Mouse (Mus musculus) embryonic facial prominence, embryonic 12.5 days (tissue): ENCODE measurements around the gene Gabpa. TPM values are rescaled to one million over a fixed set of nuclear protein-coding genes. Genes with fewer than 3 reads are reported as not detected.

Source experiments
- ATAC-seq: fragments of 200-750 bp; cut with Nextera tagmentation; 2 replicates; pipeline ENCODE4 v1.8.0; 2017; ENCODE audit not compliant: insufficient number of reproducible peaks, insufficient read depth, low FRiP score, low TSS enrichment
- H3K27ac ChIP-seq: fragments of 300-500 bp; sonication (generic); 2 replicates; pipeline ENCODE4 v1.5.1; 2016; ENCODE audit warnings: mild to moderate bottlenecking
- H3K27me3 ChIP-seq: fragments of 300-500 bp; sonication (generic); 2 replicates; pipeline ENCODE4 v1.6.1; 2016; ENCODE audit warnings: mild to moderate bottlenecking, moderate library complexity
- H3K36me3 ChIP-seq: fragments of 300-500 bp; sonication (generic); 2 replicates; pipeline ENCODE4 v1.6.1; 2016; ENCODE audit warnings: mild to moderate bottlenecking
- H3K4me1 ChIP-seq: fragments of 300-500 bp; sonication (generic); 2 replicates; pipeline ENCODE4 v1.6.1; 2016
- H3K4me2 ChIP-seq: fragments of 300-500 bp; sonication (generic); replicated peaks from 2 replicates; pipeline ENCODE4 v1.6.1; 2016; ENCODE audit warnings: mild to moderate bottlenecking, moderate library complexity
- H3K4me3 ChIP-seq: fragments of 300-500 bp; sonication (generic); 2 replicates; pipeline ENCODE4 v1.5.1; 2016; ENCODE audit warnings: mild to moderate bottlenecking
- H3K9ac ChIP-seq: fragments of 300-500 bp; sonication (generic); 2 replicates; pipeline ENCODE4 v1.6.1; 2016; ENCODE audit warnings: mild to moderate bottlenecking, moderate library complexity
- H3K9me3 ChIP-seq: fragments of 300-500 bp; sonication (generic); 2 replicates; pipeline ENCODE4 v1.6.1; 2016; ENCODE audit warnings: mild to moderate bottlenecking, moderate library complexity
- WGBS: fragments of 180-500 bp; shearing (Covaris S2); methylation state at CpG from one replicate; pipeline ENCODE4 v1.1.7; 2016; 5-methylcytosine and 5-hydroxymethylcytosine counted together
- polyA plus RNA-seq: library from polyadenylated mRNA; unstranded; fragments of >200 nt; fragmentation: Nextera tagmentation; extraction: Ambion mirVana; gene quantifications from 2 replicates; pipeline ENCODE4 v1.2.1, GENCODE M21; 2016

The Gabpa gene
- polyA plus RNA-seq, result 39.2 and 41.7 TPM in 2 replicates

- peaks cover 14% of the 10 kb centered on the region for H3K4me1 ChIP-seq
- no peaks in the 10 kb centered on the region for H3K27me3 ChIP-seq
- H3K4me3 ChIP-seq, result peak within 1 kb of the TSS; percentile 92
- peak within 1 kb of the TSS; percentile 95 for H3K9ac ChIP-seq
- peaks cover 33% of the 10 kb centered on the region for H3K36me3 ChIP-seq
- H3K27ac ChIP-seq, result peak within 1 kb of the TSS; percentile 96
- WGBS, result under 1% methylated on average over 52 of the region's 52 CpGs
- no peaks in the 10 kb centered on the region for H3K9me3 ChIP-seq
- ATAC-seq, result peak; percentile 96
- H3K4me2 ChIP-seq, result peak within 1 kb of the TSS; percentile 72
Measured at GRCm38 (mm10) chr16:84834745-84835440, at the start of gene Gabpa. Gene Gabpa (plus strand): TSS chr16:84834925.

DNA sequence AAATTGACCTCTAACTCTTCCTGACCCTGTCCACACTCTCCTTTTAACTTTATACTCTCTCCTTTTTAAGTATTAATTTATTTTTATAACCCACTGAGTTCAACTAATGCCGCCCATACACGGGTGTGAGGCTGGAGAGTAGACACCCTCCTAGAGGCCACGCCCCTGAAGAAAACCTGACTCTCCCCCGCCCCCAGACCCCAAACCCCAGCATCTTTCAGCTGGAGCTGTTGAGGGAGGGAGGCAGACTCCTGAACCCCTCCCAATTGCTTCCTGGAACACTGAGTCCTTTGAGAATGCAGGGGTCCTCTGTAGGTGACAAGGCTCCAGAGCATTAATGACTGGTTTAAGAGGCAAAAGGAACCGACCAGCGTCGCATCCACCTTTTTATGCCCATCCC is 49.8 kb upstream of the Gabpa start:
- Histone ChIP-seq H3K4me2 (no peak overlapping the region), H3K27me3 (no peaks in the 10 kb centered on the region), H3K4me3 (no peak overlapping the region), H3K27ac (no peak overlapping the region), H3K4me1 (no peaks in the 10 kb centered on the region), H3K36me3 (no peaks in the 10 kb centered on the region), H3K9ac (no peak overlapping the region), H3K9me3 (no peaks in the 10 kb centered on the region)
- WGBS, result 15% methylated on average over 7 of the region's 7 CpGs
- no peak for ATAC-seq

- H3K36me3 ChIP-seq, result no peaks in the 10 kb centered on the region
- no peak overlapping the region for H3K4me3 ChIP-seq
- ATAC-seq, result no peak
- H3K27ac ChIP-seq, result no peak overlapping the region
- no peaks in the 10 kb centered on the region for H3K27me3 ChIP-seq
- no peaks in the 10 kb centered on the region for H3K4me1 ChIP-seq
- H3K4me2 ChIP-seq, result no peak overlapping the region
- no peaks in the 10 kb centered on the region for H3K9me3 ChIP-seq
- 90% methylated on average over 2 of the region's 2 CpGs for WGBS
- H3K9ac ChIP-seq, result no peak overlapping the region
Measured at GRCm38 (mm10) chr16:84790595-84791165, 44.0 kb upstream of the Gabpa start.

GRCm38 (mm10) chr16:84793401-84793800 is 41.3 kb upstream of the Gabpa start:
- H3K4me2 ChIP-seq, result no peak overlapping the region
- no peaks in the 10 kb centered on the region for H3K9me3 ChIP-seq
- no peak overlapping the region for H3K9ac ChIP-seq
- 83% methylated on average over 14 of the region's 14 CpGs for WGBS
- no peaks in the 10 kb centered on the region for H3K27me3 ChIP-seq
- no peaks in the 10 kb centered on the region for H3K36me3 ChIP-seq
- H3K4me3 ChIP-seq, result no peak overlapping the region
- no peak overlapping the region for H3K27ac ChIP-seq
- no peak for ATAC-seq
- no peaks in the 10 kb centered on the region for H3K4me1 ChIP-seq

GRCm38 (mm10) chr16:84795337-84795736 is 39.4 kb upstream of the Gabpa start:
- Histone ChIP-seq H3K4me1 (no peaks in the 10 kb centered on the region), H3K27me3 (no peaks in the 10 kb centered on the region), H3K27ac (no peak overlapping the region), H3K4me2 (no peak overlapping the region), H3K4me3 (no peak overlapping the region), H3K36me3 (no peaks in the 10 kb centered on the region), H3K9ac (no peak overlapping the region), H3K9me3 (no peaks in the 10 kb centered on the region)
- WGBS, result 65% methylated on average over 3 of the region's 3 CpGs
- ATAC-seq, result no peak

DNA sequence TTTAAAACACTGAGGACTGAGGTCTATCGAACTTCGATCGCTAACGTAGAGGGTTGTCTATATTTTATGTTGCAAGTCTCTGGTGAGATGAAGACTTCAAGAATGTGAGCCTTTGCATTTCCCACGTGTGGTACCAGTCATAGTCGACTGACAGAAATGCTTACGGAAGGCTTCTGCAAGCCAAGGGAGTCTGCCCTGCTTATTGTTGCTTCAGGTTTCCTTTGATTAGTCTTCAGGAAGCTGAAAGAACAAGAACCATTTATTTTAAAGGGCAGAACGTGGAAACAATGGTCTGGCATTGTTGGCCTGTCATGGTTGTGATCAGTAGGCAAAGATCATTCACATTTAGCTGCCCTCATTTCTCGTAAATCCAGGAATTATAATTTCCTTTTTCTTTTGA is 38.0 kb upstream of the Gabpa start:
- Histone ChIP-seq H3K9me3 (no peaks in the 10 kb centered on the region), H3K27me3 (no peaks in the 10 kb centered on the region), H3K4me3 (no peak overlapping the region), H3K27ac (no peak overlapping the region), H3K4me2 (no peak overlapping the region), H3K4me1 (no peaks in the 10 kb centered on the region), H3K36me3 (no peaks in the 10 kb centered on the region), H3K9ac (no peak overlapping the region)
- WGBS, result 78% methylated on average over 9 of the region's 9 CpGs
- no peak for ATAC-seq

GRCm38 (mm10) chr16:84800038-84800437 is 34.7 kb upstream of the Gabpa start:
- no peak overlapping the region for H3K4me2 ChIP-seq
- H3K4me3 ChIP-seq, result no peak overlapping the region
- 95% methylated on average over 1 of the region's 2 CpGs for WGBS
- no peaks in the 10 kb centered on the region for H3K27me3 ChIP-seq
- no peaks in the 10 kb centered on the region for H3K36me3 ChIP-seq
- ATAC-seq, result no peak
- no peak overlapping the region for H3K27ac ChIP-seq
- no peaks in the 10 kb centered on the region for H3K4me1 ChIP-seq
- H3K9ac ChIP-seq, result no peak overlapping the region
- H3K9me3 ChIP-seq, result no peaks in the 10 kb centered on the region

DNA sequence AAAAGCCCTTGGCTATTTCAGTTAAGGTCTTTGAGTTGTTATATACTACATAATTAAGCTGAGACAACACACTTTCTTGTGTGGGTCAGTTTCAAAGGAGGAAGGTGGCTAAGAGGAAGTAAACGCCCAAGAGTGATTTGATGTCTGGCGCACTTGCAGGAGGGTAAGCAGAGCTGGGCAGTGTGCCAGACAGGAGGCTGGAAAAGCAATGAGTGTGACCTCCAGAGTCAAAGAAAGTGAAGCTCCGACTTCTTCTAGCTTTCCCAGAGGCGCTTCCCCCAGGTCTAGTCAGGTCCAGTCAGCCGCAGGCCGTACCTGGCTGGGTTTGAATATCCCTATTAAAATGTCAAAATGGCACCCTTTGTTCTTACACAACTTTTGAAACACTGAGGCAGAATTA is 32.5 kb upstream of the Gabpa start:
- Histone ChIP-seq H3K4me2 (no peak overlapping the region), H3K36me3 (no peaks in the 10 kb centered on the region), H3K4me3 (no peak overlapping the region), H3K4me1 (no peaks in the 10 kb centered on the region), H3K9me3 (no peaks in the 10 kb centered on the region), H3K27ac (no peak overlapping the region), H3K9ac (no peak overlapping the region), H3K27me3 (no peaks in the 10 kb centered on the region)
- ATAC-seq, result no peak
- WGBS, result 62% methylated on average over 6 of the region's 6 CpGs

- Histone ChIP-seq H3K36me3 (no peaks in the 10 kb centered on the region), H3K9ac (no peak overlapping the region), H3K4me1 (no peaks in the 10 kb centered on the region), H3K9me3 (peaks cover 5% of the 10 kb centered on the region; the same call in 1 of the 2 replicates), H3K4me2 (no peak overlapping the region), H3K27me3 (no peaks in the 10 kb centered on the region), H3K27ac (no peak overlapping the region), H3K4me3 (no peak overlapping the region)
- 91% methylated on average over 5 of the region's 5 CpGs for WGBS
- ATAC-seq, result no peak
Measured at GRCm38 (mm10) chr16:84804866-84805265, 29.9 kb upstream of the Gabpa start.

DNA sequence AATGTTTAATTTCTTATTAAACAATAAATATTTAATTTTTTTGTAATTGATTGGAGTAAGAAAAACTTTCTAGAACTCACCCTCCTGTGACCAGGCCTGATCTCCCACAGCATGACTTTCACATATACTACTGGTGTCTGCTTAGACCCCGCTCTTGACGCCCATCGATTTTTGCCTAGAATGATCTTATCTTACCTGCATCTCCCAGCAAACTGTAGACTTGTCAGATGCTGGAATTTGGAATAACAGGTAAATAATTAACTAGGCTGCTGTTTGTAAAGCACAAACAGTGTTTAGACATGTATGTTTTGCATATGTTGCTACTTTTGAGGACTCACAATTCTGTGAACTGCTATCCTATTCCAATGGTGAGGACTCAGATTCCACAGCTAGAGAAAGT is 28.6 kb upstream of the Gabpa start:
- H3K36me3 ChIP-seq, result no peaks in the 10 kb centered on the region
- WGBS, result 95% methylated on average over 3 of the region's 3 CpGs
- no peak overlapping the region for H3K4me2 ChIP-seq
- no peak overlapping the region for H3K4me3 ChIP-seq
- no peaks in the 10 kb centered on the region for H3K27me3 ChIP-seq
- no peak overlapping the region for H3K9ac ChIP-seq
- no peaks in the 10 kb centered on the region for H3K4me1 ChIP-seq
- no peak for ATAC-seq
- peaks cover 5% of the 10 kb centered on the region; the same call in 1 of the 2 replicates for H3K9me3 ChIP-seq
- H3K27ac ChIP-seq, result no peak overlapping the region

DNA sequence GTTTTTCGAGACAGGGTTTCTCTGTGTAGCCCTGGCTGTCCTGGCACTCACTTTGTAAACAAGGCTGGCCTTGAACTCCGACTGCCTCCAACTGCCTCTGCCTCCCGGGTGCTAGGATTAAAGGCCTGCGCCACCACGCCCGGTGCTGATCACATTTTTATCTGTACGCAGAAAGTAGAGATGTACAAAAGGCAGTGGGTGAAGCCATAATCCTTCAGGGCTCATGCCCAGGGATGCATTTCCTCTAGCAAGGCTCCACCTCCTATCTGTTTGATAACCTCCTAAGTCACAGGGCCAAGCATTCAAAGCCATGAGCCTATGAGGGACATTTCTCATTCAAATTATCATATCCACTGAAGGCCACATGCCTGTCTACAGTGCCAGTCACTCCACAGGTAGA is 26.9 kb upstream of the Gabpa start:
- Histone ChIP-seq H3K36me3 (no peaks in the 10 kb centered on the region), H3K4me3 (no peak overlapping the region), H3K9ac (no peak overlapping the region), H3K4me1 (no peaks in the 10 kb centered on the region), H3K27me3 (no peaks in the 10 kb centered on the region), H3K4me2 (no peak overlapping the region), H3K9me3 (peaks cover 5% of the 10 kb centered on the region; the same call in 1 of the 2 replicates), H3K27ac (no peak overlapping the region)
- no peak for ATAC-seq
- 94% methylated on average over 7 of the region's 7 CpGs for WGBS

DNA sequence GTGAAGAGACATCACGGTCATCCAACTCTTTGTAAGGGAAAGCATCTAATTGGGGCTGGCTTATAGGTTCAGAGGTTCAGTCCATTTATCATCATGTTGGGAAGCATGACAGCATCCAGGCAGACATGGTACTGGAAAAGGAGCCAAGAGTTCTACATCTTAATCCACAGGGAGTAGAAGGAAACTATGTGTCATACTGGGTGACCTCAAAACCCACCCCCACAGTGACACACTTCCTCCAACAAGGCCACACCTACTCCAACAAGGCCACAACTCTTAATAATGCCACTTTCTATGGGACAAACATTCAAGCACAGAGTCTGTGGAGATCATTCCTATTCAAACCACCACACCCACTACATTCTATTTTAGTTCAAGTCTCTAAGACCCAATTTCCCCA is 24.5 kb upstream of the Gabpa start:
- WGBS, result 89% methylated on average over 1 of the region's 1 CpGs
- Histone ChIP-seq H3K4me1 (no peaks in the 10 kb centered on the region), H3K9me3 (peaks cover 5% of the 10 kb centered on the region; the same call in 1 of the 2 replicates), H3K4me2 (no peak overlapping the region), H3K27me3 (no peaks in the 10 kb centered on the region), H3K36me3 (no peaks in the 10 kb centered on the region), H3K4me3 (no peak overlapping the region), H3K27ac (no peak overlapping the region), H3K9ac (no peak overlapping the region)
- ATAC-seq, result no peak
